Mouse (Mus musculus) midbrain, embryonic 13.5 days (tissue): Measurements from ENCODE around the gene Slc32a1. TPM values are rescaled to one million over a fixed set of nuclear protein-coding genes. Genes with fewer than 3 reads are reported as not detected.

Experiments used
- microRNA counts: library from miRNA; unstranded; fragments of <30 nt; microRNA quantifications from one replicate; lab custom pipeline; 2016
- microRNA-seq: library from miRNA; unstranded; fragments of <30 nt; microRNA quantifications from one replicate; pipeline ENCODE4, GENCODE M21; 2016
- polyA plus RNA-seq: library from polyadenylated mRNA; unstranded; fragments of >200 nt; fragmentation: Nextera tagmentation; extraction: Ambion mirVana; gene quantifications from 2 replicates; pipeline ENCODE4 v1.2.1, GENCODE M21; 2015

Slc32a1 gene
- polyA plus RNA-seq, 1 experiment from 2014 or later, result 8.3 TPM

MicroRNA genes within 50 kb of the gene (microRNA counts, 519-probe panel; counts per million panel counts)
- microRNA mmu-miR-3474 (lab: Ali Mortazavi, UCI), result 110 counts per million, percentile 56 among the panel's probes with 10 or more counts

Small RNA genes within 50 kb of the gene (microRNA-seq; reads per million reads assigned to microRNA genes)
- gene Mir3474, result 4.1 reads per million, percentile 17 among the genes with 10 or more reads in this experiment

Other genes starting within 250 kb of the Slc32a1 start
- 241 and 271 TPM in 2 replicates for gene Snhg11, start 235.1 kb upstream of the Slc32a1 start, polyA plus RNA-seq
- gene Ralgapb, start 200.9 kb upstream of the Slc32a1 start, polyA plus RNA-seq, result 21.4 and 23.0 TPM in 2 replicates
- gene Adig, start 108.2 kb upstream of the Slc32a1 start, polyA plus RNA-seq, result not detected in 2 replicates
- 0.58 and 0.67 TPM in 2 replicates for gene Arhgap40, start 98.0 kb upstream of the Slc32a1 start, polyA plus RNA-seq
- gene Actr5, start 14.1 kb downstream of the Slc32a1 start, polyA plus RNA-seq, result 10.9 and 14.6 TPM in 2 replicates
- 8.4 and 8.7 TPM in 2 replicates for gene Ppp1r16b, start 54.6 kb downstream of the Slc32a1 start, polyA plus RNA-seq
- gene Fam83d, start 157.3 kb downstream of the Slc32a1 start, polyA plus RNA-seq, result 16.6 and 17.6 TPM in 2 replicates
- gene Dhx35, start 184.0 kb downstream of the Slc32a1 start, polyA plus RNA-seq, result 14.9 and 15.6 TPM in 2 replicates